Mouse (Mus musculus) retina, embryonic 14.5 days (tissue): ENCODE measurements at regions not wholly inside any gene's neighbourhood (a gene's known extent, or its start where the extent isn't known, plus 50 kb on each side); places are given as distances from the start of the nearest gene placed in this dataset.

Experiments
- DNase-seq: peaks from one replicate; pipeline ENCODE4 v3.0.0-alpha.2; 2015; ENCODE audit warnings: low spot score

DNA sequence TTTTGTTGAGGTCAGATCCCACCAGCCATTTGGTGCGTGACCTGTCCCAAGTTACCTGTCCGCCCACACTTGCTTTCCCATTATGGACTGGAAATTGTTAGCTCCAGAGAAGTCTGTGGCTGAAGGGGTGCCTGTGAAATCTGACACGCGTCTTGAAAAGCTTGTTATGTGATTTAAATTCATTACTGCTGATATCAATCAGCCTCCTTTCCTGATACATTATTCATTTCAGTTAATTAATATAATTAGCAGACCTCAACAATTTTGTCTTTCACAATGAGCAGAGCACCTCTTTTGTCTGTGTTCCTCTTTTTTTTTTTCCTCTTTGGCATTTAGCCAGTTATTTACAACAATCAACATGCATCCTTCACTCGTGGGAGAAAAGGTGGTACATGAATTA lies 58.6 kb upstream of the Grip1 start:
- no peak for DNase-seq

DNA sequence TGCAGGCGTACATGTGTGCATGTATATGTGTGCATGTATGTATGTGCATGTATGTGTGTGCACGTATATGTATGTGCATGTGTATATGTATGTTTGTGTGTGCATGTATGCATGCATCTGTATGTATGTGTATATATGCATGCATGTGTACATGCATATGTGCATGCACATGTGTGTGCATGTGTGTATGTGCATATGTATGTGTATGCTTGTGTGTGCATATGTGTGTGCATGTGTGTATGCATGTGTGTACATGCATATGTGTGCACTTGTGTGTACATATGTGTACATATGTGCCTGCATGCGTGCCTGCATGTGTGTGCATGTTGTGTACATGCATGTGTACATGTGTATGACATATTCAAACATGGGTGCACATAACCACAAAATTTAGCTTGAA lies 65.7 kb upstream of the Grip1 start:
- no peak for DNase-seq

DNA sequence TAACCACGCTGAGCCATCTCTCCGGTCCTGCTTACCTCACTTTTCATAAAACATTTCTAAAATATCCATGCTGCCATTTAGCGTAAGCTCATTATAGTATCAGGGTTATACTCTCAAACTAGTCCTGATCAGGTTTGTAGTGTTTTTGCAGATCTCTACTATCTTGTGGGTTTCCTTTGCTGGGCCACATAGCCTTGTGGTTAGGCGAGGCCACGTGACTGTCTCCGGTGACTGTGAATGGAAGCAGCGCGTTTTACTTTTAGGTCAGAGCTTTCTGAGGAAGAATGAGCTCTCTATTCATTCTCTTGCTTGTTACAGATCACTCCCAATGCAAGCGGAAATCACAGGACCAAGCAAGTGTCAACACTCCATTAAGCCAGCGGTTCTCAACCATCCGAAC lies 71.4 kb upstream of the Grip1 start:
- no peak for DNase-seq

DNA sequence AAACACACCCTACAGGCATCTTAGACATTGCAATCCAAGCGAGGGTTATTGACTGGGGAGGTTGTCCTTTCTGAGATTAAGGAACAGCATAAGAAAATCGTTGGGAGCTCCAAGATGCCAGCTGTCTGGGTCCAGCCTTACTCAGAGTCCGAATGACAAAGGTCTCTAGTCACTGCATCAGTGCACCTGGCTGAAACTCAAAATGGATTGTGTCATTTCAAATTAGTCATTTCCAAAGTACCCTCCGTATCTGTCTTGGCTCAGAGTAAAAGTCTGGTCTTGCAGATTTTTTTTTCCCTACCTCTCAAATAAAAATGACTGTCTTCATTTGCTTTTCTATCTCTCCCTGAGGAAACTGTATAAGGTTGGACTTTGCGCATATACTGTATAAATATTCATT lies 85.1 kb upstream of the Grip1 start:
- DNase-seq: no peak

DNA sequence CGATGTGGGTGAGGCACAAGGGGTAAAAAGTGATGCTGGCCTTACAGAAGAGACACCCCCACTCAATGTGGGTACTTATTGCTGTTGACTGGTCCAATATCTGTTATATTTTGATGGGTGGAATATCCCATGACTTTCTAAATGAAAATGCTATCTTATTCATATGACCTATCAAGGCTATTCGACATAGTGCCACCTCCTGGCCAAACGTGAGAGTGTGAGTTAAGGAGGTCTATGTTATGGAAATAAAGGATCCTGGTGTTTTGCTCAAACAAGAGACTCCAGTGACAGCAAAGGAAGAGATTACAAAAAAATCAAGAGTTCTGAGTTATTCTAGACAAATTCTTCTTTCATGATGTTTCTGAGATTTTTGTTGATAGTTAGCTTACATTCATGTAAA lies 90.0 kb upstream of the Grip1 start:
- peak; percentile 64 for DNase-seq

DNA sequence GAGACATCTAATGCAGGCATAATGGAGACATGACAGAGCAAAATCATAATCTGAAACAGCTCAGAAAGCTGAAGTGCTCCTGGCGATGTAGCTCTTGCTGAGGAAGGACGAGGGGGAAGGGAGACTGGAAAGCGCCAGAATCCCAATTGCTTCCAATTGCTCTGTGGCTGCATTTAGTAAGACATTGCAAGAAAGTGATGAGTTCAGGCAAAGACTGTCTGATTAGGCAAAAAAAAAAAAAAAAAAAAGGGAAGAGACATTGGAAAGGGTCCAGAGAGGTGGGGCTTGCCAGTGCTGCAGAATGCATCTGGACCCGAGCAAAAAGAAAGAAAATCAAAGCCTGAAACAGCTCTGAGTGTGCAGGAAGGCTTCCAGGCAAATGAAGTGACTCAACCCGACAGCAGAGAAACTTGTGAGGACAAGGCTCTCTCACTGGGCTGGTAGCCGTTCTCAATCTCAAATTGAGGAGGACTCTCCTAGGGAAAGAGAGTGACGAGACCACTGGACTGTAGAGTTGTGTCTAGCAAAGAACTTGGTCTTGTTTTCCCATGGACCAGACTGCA lies 94.8 kb upstream of the Grip1 start:
- no peak for DNase-seq

DNA sequence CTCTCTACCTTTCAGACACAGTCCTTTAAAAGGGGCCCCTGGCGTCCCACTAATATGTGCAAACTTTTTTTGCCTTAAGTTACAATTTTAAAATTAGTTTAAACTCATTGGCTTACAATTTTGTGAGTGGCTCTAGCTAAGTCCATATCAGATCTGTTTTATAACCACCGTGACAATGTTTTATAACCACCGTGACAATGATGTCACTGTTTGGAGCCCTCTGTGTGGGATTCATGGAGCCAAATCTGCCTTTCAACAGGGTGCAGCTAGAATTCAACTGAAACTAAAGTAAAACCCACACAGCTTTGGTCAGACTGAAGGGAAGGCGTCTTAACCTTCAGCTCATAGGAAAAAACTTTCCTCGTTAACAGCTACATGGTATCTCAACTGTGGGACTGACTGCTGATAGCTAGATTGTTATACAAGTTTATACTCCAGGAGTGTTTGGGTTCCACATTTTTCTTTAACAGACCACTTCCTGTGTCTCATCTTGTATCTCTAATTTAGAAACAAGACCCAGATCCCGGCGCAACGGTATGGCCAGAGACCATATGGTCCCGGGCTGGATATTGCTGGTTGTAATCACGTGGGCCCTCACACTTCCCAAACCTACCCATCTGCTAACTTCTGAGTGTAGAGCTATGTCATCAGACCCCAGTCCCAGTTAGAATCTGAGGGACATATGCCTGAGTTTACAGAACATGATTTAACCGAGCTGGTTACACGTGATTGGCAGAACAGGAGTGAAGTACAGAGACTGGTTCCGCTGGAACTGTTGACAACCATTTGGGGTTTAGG lies 102.7 kb upstream of the Cand1 start:
- DNase-seq: no peak

DNA sequence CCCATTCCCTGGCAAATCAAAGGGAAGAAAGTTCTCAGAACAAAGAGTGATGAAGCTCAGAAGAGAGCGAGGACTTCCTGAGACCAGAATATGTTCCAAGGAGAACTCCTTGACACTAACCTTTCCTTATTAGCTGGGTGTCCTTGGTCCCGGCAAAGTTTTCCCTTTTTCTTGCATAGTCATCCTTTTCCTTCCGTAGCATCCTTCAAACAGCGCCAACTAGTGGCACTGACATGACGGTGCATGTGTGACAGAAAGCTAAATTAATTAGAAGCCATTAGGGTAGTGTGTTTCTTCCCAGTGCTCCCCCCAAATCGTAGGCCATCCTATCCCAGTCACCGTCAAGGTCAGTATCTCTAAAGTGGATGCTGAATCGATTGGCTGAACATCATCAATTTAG lies 100.5 kb upstream of the Cand1 start:
- peak; percentile 5 for DNase-seq

DNA sequence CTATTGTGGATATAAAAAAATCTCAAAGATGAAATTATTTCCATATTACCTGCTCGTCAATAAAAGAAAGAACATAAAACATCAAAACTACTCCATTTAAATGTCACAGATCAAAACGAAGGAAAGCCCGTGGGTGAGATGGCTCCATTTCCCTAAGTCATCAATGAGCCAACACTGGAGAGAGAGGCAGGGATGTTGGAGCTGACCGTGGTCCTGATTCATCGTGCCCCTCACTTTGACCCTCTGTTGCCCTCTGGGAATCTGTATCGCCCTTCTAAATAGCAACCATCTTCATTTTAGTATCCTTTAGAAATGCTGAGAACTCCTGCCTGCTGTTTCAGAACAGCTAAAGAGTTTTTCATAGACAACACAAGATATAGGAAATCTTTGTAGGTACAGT lies 87.1 kb upstream of the Cand1 start:
- peak; percentile 61 for DNase-seq

DNA sequence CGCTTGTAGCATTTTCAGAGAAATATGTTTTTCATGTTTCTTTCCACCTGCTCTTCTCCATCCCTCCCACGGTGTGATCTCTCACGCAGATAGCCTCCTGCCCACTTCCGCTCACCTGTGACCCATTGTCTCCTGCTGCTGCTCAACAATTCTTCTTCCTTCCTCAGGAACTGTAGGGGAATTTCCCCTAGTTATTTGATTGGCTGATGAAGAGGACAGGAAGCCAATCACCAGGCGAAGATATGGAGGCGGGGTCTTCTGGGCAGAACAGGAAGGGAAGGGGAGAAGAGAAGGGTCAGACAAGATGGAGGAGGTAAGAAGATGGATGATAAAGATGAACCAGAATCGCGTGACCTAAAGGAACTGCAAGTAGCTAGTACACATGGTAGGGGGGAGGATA lies 80.1 kb upstream of the Cand1 start:
- DNase-seq: no peak

DNA sequence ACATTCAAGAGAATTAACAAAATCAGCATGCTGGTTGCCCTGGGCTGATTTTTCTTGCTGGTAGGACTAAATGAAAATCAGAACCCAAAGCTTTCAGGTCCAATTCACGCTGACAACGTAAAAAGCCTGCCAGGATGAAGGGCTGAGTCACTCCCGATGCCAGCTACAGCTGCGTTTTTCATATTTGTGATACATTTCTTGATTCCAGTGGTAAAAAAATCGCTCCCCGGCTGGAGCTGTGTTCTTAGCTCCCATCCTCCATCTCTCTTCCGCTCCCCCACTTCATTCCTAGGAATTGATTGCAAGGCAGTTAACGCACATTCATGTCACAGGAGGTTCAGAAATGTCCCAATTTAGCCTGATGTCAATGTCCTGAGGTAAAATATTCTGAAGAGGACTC lies 78.6 kb upstream of the Cand1 start:
- no peak for DNase-seq

DNA sequence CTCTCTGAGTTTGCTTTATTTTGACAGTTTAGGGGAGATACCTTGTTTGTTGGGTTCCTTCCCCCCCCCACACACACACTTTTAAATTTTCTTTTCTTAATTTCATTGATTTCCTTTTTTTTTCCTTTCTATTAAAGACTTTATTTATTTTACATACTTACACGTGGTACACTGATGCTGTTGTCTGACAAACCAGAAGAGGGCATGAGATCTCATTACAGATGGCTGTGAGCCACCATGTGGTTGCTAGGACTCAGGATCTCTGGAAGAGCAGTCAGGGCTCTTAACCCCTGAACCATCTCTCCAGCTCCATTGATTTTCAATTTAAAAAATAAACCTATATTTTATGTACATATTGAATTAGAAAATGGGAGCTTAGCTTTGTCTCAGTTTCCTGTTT lies 71.7 kb upstream of the Cand1 start:
- DNase-seq: no peak

DNA sequence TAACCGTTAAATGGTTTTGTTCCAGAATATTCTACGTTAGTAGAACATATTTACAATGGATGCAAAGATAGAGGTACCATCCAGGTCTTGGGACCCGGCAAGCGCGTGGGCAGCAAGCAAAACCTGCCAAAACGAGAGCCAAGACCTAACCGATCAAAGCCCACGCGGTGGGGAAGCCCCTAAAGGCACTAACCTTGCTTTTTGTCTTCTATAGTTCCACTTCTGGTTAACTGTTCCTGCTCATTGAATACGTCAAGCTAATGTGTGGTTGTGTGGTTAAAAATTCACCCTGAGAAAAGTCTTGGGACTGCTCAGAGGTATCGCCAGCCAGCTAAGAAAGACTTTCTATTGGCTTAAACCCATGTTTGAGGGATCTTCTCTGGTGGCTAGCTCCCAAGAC lies 55.9 kb upstream of the Cand1 start:
- no peak for DNase-seq

DNA sequence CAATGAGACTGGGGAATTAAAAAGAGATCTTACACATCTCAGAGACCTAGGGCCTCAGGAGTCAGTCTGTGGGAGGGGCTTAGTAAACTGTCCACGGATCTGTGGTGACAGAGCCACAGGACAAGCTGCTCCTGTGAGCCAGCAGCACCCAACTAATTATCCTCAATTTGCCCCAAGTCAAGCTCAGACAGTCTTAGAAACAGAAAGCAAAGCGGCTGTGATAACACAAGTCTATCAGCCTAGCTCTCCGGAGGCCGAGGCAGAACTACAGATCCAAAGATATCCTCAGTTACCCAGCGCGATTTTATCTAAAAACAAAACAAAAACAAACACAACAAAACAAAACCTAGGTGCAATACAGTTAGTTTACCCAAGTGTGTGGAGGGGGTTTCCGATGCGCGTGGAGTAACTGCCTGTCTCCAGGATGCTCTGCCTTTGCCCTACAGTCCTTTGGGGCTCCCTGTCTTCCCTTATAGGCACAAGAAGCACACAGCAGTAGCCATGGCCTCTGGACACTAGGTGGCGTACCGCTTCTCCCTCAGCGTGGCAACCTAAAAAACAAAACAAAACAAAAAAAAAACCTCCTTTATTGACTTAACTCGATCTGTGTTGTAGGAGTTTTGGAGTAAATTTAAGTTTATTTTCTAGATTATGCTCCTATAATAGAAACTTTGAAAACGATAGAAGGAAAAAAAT lies 54.7 kb upstream of the Cand1 start:
- DNase-seq: peak; percentile 71

DNA sequence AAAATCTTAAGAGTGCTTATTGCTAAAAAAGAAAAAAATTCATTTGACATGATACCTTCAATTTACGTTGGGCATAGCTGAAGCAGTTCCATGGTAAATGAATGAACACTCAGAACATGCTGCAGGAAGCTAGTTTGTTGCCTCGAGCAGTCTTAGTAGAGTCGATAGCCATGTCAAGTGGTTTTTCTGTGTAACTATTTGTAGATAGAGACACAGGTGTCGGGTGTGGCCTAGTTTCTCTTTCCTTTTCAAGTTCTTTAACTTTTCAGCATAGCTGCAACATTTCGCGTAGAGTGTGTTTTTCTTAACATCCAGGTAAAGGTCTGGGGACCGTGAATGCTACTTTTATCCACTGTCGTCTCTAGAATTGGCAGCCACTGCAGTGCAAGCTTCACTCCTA lies 53.5 kb upstream of the Cand1 start:
- no peak for DNase-seq
